Mouse (Mus musculus) stomach, embryonic 15.5 days (tissue): Measurements from ENCODE around the gene Cdc14a. TPM values are rescaled to one million over a fixed set of nuclear protein-coding genes. Genes with fewer than 3 reads are reported as not detected.
A peak's percentile ranks its signal among the peaks of the same experiment; 100 is the strongest.

Experiments
- ATAC-seq: fragments of 200-750 bp; cut with Nextera tagmentation; 2 replicates; pipeline ENCODE4 v1.8.0; 2017; ENCODE audit warnings: low read depth, moderate number of reproducible peaks, moderate TSS enrichment; ENCODE audit not compliant: insufficient read depth, low FRiP score
- H3K27ac ChIP-seq: fragments of 300-500 bp; sonication (generic); 2 replicates; pipeline ENCODE4 v1.5.1; 2015; ENCODE audit warnings: mild to moderate bottlenecking, inconsistent platforms
- H3K27me3 ChIP-seq: fragments of 300-500 bp; sonication (generic); replicated peaks from 2 replicates; pipeline ENCODE4 v1.6.1; 2015; ENCODE audit warnings: inconsistent platforms
- H3K36me3 ChIP-seq: fragments of 300-500 bp; sonication (generic); 2 replicates; pipeline ENCODE4 v1.6.1; 2015; ENCODE audit warnings: inconsistent platforms
- H3K4me1 ChIP-seq: fragments of 300-500 bp; sonication (generic); 2 replicates; pipeline ENCODE4 v1.6.1; 2015; ENCODE audit warnings: inconsistent platforms
- H3K4me2 ChIP-seq: fragments of 300-500 bp; sonication (generic); 2 replicates; pipeline ENCODE4 v1.6.1; 2015; ENCODE audit warnings: mild to moderate bottlenecking, inconsistent platforms
- H3K4me3 ChIP-seq: fragments of 300-500 bp; sonication (generic); replicated peaks from 2 replicates; pipeline ENCODE4 v1.5.1; 2015; ENCODE audit warnings: inconsistent platforms
- H3K9ac ChIP-seq: fragments of 300-500 bp; sonication (generic); 2 replicates; pipeline ENCODE4 v1.6.1; 2015; ENCODE audit warnings: inconsistent platforms
- H3K9me3 ChIP-seq: fragments of 300-500 bp; sonication (generic); 2 replicates; pipeline ENCODE4 v1.6.1; 2016; ENCODE audit warnings: inconsistent platforms
- WGBS: fragments of 180-500 bp; shearing (Covaris S2); methylation state at CpG from one replicate; pipeline ENCODE4 v1.1.7; 2015; 5-methylcytosine and 5-hydroxymethylcytosine counted together
- polyA plus RNA-seq: library from polyadenylated mRNA; unstranded; fragments of >200 nt; fragmentation: Nextera tagmentation; extraction: Ambion mirVana; gene quantifications from 2 replicates; pipeline ENCODE4 v1.2.1, GENCODE M21; 2015

Gene Cdc14a
- polyA plus RNA-seq, 1 experiment from 2014 or later, result 9.1 TPM

- Histone ChIP-seq H3K4me2 (no peak overlapping the region), H3K4me1 (no peaks in the 10 kb centered on the region), H3K4me3 (no peak overlapping the region), H3K36me3 (no peaks in the 10 kb centered on the region; the same call in 1 of the 2 replicates), H3K27me3 (no peaks in the 10 kb centered on the region), H3K27ac (no peak overlapping the region), H3K9me3 (no peaks in the 10 kb centered on the region), H3K9ac (no peak overlapping the region)
- no peak for ATAC-seq
- WGBS, result 58% methylated on average over 2 of the region's 2 CpGs
Measured at GRCm38 (mm10) chr3:116283996-116284395, 139.8 kb downstream of the Cdc14a start.

- Histone ChIP-seq H3K4me2 (no peak overlapping the region), H3K27ac (no peak overlapping the region), H3K36me3 (no peaks in the 10 kb centered on the region; the same call in 1 of the 2 replicates), H3K27me3 (no peaks in the 10 kb centered on the region), H3K4me3 (no peak overlapping the region), H3K9ac (no peak overlapping the region), H3K4me1 (no peaks in the 10 kb centered on the region), H3K9me3 (no peaks in the 10 kb centered on the region)
- WGBS, result 92% methylated on average over 6 of the region's 6 CpGs
- ATAC-seq, result no peak
Measured at GRCm38 (mm10) chr3:116281663-116282062, 142.2 kb downstream of the Cdc14a start.

GRCm38 (mm10) chr3:116277146-116277545, 146.7 kb downstream of the Cdc14a start:
- whole genome bisulfite sequencing, result 86% methylated on average over 8 of the region's 8 CpGs
- Histone ChIP-seq H3K27ac (no peak overlapping the region), H3K9ac (no peak overlapping the region), H3K27me3 (no peaks in the 10 kb centered on the region), H3K4me3 (no peak overlapping the region), H3K9me3 (no peaks in the 10 kb centered on the region), H3K36me3 (no peaks in the 10 kb centered on the region; the same call in 1 of the 2 replicates), H3K4me2 (no peak overlapping the region), H3K4me1 (no peaks in the 10 kb centered on the region)
- ATAC-seq, result no peak

GRCm38 (mm10) chr3:116271679-116272078, 152.2 kb downstream of the Cdc14a start:
- Histone ChIP-seq H3K4me2 (no peak overlapping the region), H3K9ac (no peak overlapping the region), H3K9me3 (no peaks in the 10 kb centered on the region), H3K4me1 (no peaks in the 10 kb centered on the region), H3K4me3 (no peak overlapping the region), H3K27me3 (no peaks in the 10 kb centered on the region), H3K36me3 (no peaks in the 10 kb centered on the region), H3K27ac (no peak overlapping the region)
- WGBS, result 73% methylated on average over 6 of the region's 6 CpGs
- no peak for ATAC-seq

- WGBS, result 91% methylated on average over 2 of the region's 2 CpGs
- H3K9me3 ChIP-seq, result no peaks in the 10 kb centered on the region
- ATAC-seq, result 0 out of 2 replicates have a peak, but pooled peaks have one; percentile 27
- H3K27me3 ChIP-seq, result no peaks in the 10 kb centered on the region
- H3K36me3 ChIP-seq, result no peaks in the 10 kb centered on the region
- no peak overlapping the region for H3K9ac ChIP-seq
- no peak overlapping the region for H3K4me2 ChIP-seq
- no peaks in the 10 kb centered on the region for H3K4me1 ChIP-seq
- H3K4me3 ChIP-seq, result no peak overlapping the region
- H3K27ac ChIP-seq, result peak overlapping the region; percentile 57; the same call in 1 of the 2 replicates
Measured at GRCm38 (mm10) chr3:116267036-116267654, 156.7 kb downstream of the Cdc14a start.

GRCm38 (mm10) chr3:116266360-116266759, 157.5 kb downstream of the Cdc14a start:
- H3K4me1 ChIP-seq, result no peaks in the 10 kb centered on the region
- no peak overlapping the region; the same call in 1 of the 2 replicates for H3K27ac ChIP-seq
- no peak overlapping the region for H3K9ac ChIP-seq
- H3K4me2 ChIP-seq, result no peak overlapping the region
- no peak overlapping the region for H3K4me3 ChIP-seq
- no peak for ATAC-seq
- no peaks in the 10 kb centered on the region for H3K27me3 ChIP-seq
- H3K36me3 ChIP-seq, result no peaks in the 10 kb centered on the region
- WGBS, result 53% methylated on average over 3 of the region's 3 CpGs
- H3K9me3 ChIP-seq, result no peaks in the 10 kb centered on the region

- no peaks in the 10 kb centered on the region for H3K36me3 ChIP-seq
- no peaks in the 10 kb centered on the region for H3K9me3 ChIP-seq
- H3K4me1 ChIP-seq, result no peaks in the 10 kb centered on the region
- no peak overlapping the region for H3K27ac ChIP-seq
- ATAC-seq, result no peak
- H3K4me2 ChIP-seq, result no peak overlapping the region
- no peak overlapping the region for H3K4me3 ChIP-seq
- H3K9ac ChIP-seq, result no peak overlapping the region
- H3K27me3 ChIP-seq, result no peaks in the 10 kb centered on the region
- 81% methylated on average over 1 of the region's 1 CpGs for WGBS
Measured at GRCm38 (mm10) chr3:116263977-116264376, 159.9 kb downstream of the Cdc14a start.

- WGBS, result 74% methylated on average over 5 of the region's 5 CpGs
- no peak for ATAC-seq
- Histone ChIP-seq H3K27me3 (no peaks in the 10 kb centered on the region), H3K4me2 (no peak overlapping the region), H3K4me3 (no peak overlapping the region), H3K4me1 (no peaks in the 10 kb centered on the region), H3K36me3 (no peaks in the 10 kb centered on the region), H3K9me3 (no peaks in the 10 kb centered on the region), H3K9ac (no peak overlapping the region), H3K27ac (no peak overlapping the region)
Measured at GRCm38 (mm10) chr3:116263061-116263460, 160.8 kb downstream of the Cdc14a start.

GRCm38 (mm10) chr3:116256104-116256503, 167.7 kb downstream of the Cdc14a start:
- H3K27ac ChIP-seq, result no peak overlapping the region
- no peak overlapping the region for H3K9ac ChIP-seq
- H3K4me1 ChIP-seq, result peaks cover 13% of the 10 kb centered on the region
- no peak for ATAC-seq
- peaks cover 20% of the 10 kb centered on the region for H3K27me3 ChIP-seq
- WGBS, result 51% methylated on average over 5 of the region's 5 CpGs
- no peaks in the 10 kb centered on the region for H3K9me3 ChIP-seq
- H3K36me3 ChIP-seq, result no peaks in the 10 kb centered on the region
- H3K4me3 ChIP-seq, result no peak overlapping the region
- no peak overlapping the region for H3K4me2 ChIP-seq

- H3K27me3 ChIP-seq, result peaks cover 24% of the 10 kb centered on the region
Measured at GRCm38 (mm10) chr3:116253077-116253531, 170.7 kb downstream of the Cdc14a start, which contains the start of gene Gpr88. TSS of gene Gpr88 (minus strand) at chr3:116253503.

GRCm38 (mm10) chr3:116252255-116253040, 171.4 kb downstream of the Cdc14a start:
- Histone ChIP-seq H3K36me3 (no peaks in the 10 kb centered on the region), H3K4me3 (peak overlapping the region; percentile 50), H3K27ac (no peak overlapping the region), H3K9me3 (no peaks in the 10 kb centered on the region), H3K9ac (no peak overlapping the region), H3K4me2 (peak overlapping the region; percentile 98), H3K4me1 (peaks cover 13% of the 10 kb centered on the region), H3K27me3 (peaks cover 24% of the 10 kb centered on the region)
- WGBS, result 1% methylated on average over 48 of the region's 48 CpGs
- peak; percentile 9; the same call in 1 of the 2 replicates for ATAC-seq

More at GRCm38 (mm10) chr3:116253077-116253531, 170.7 kb downstream of the Cdc14a start, which contains the start of gene Gpr88:
- peak within 1 kb of the TSS; percentile 50 for H3K4me3 ChIP-seq
- peak within 1 kb of the TSS; percentile 98 for H3K4me2 ChIP-seq
- H3K9me3 ChIP-seq, result no peaks in the 10 kb centered on the region
- peaks cover 13% of the 10 kb centered on the region for H3K4me1 ChIP-seq
- peak; percentile 73 for ATAC-seq
- H3K9ac ChIP-seq, result no peak within 1 kb of the TSS
- H3K27ac ChIP-seq, result no peak within 1 kb of the TSS
- H3K36me3 ChIP-seq, result no peaks in the 10 kb centered on the region
- 6% methylated on average over 9 of the region's 9 CpGs for WGBS
